Mouse (Mus musculus) macrophage (primary cell): ENCODE results near the gene Ube2l3. TPM values are rescaled to one million over a fixed set of nuclear protein-coding genes. Genes with fewer than 3 reads are reported as not detected.

Experiments
- H3K27ac ChIP-seq: fragments of 350-480 bp; formaldehyde crosslinking; 2 replicates; pipeline ENCODE4 v1.9.0; 2021
- H3K36me3 ChIP-seq: fragments of 350-480 bp; formaldehyde crosslinking; 2 replicates; pipeline ENCODE4 v1.9.0; 2021; ENCODE audit errors: inconsistent target
- H3K4me3 ChIP-seq: fragments of 350-480 bp; formaldehyde crosslinking; 2 replicates; pipeline ENCODE4 v1.9.0; 2021; ENCODE audit errors: inconsistent target
- H3K79me2 ChIP-seq: fragments of 350-480 bp; formaldehyde crosslinking; 2 replicates; pipeline ENCODE4 v1.9.0; 2021; ENCODE audit errors: inconsistent target
- WGBS: methylation state at CpG from one replicate; pipeline ENCODE4 v1.1.7; 2026; ENCODE audit warnings: inconsistent platforms; ENCODE audit not compliant: missing documents; 5-methylcytosine and 5-hydroxymethylcytosine counted together
- polyA plus RNA-seq: library from polyadenylated mRNA; stranded (reverse); fragments of 250-400 nt; gene quantifications from 3 replicates; pipeline ENCODE4 v1.2.4, GENCODE M21; 2018; ENCODE audit warnings: inconsistent platforms

Ube2l3 gene
- polyA plus RNA-seq, 1 experiment from 2014 or later = 529 TPM

- Histone ChIP-seq H3K27ac (no peak within 1 kb of the TSS), H3K79me2 (no peaks in the 10 kb centered on the region), H3K36me3 (no peaks in the 10 kb centered on the region), H3K4me3 (peak within 1 kb of the TSS; percentile 44)
- WGBS = under 1% methylated on average over 34 of the region's 34 CpGs
Observed at GRCm38 (mm10) chr16:17146772-17147235, 55.6 kb downstream of the Ube2l3 start, which contains the start of gene Ccdc116. Ccdc116 (minus strand) TSS chr16:17147229.

GRCm38 (mm10) chr16:17144339-17144738, 58.1 kb downstream of the Ube2l3 start, which contains the start of gene Ydjc:
Ydjc (plus strand) TSS chr16:17144621.
- H3K36me3 ChIP-seq = no peaks in the 10 kb centered on the region
- no peaks in the 10 kb centered on the region for H3K79me2 ChIP-seq
- 48% methylated on average over 7 of the region's 7 CpGs for WGBS
- H3K27ac ChIP-seq = no peak within 1 kb of the TSS
- no peak within 1 kb of the TSS for H3K4me3 ChIP-seq

GRCm38 (mm10) chr16:17137355-17137754, 65.1 kb downstream of the Ube2l3 start:
- H3K36me3 ChIP-seq = no peaks in the 10 kb centered on the region
- 89% methylated on average over 15 of the region's 15 CpGs for WGBS

GRCm38 (mm10) chr16:17132906-17133200, 69.6 kb downstream of the Ube2l3 start:
- Histone ChIP-seq H3K79me2 (peaks cover 18% of the 10 kb centered on the region), H3K4me3 (peak overlapping the region; percentile 30), H3K36me3 (no peaks in the 10 kb centered on the region), H3K27ac (peak overlapping the region; percentile 69)
- WGBS = 74% methylated on average over 7 of the region's 7 CpGs

More at GRCm38 (mm10) chr16:17137355-17137754, 65.1 kb downstream of the Ube2l3 start:
- Histone ChIP-seq H3K79me2 (no peaks in the 10 kb centered on the region), H3K4me3 (no peak overlapping the region), H3K27ac (no peak overlapping the region)

GRCm38 (mm10) chr16:17132089-17132905, 70.2 kb downstream of the Ube2l3 start, which contains the start of gene Sdf2l1:
Sdf2l1 (minus strand) TSS chr16:17132383.
- Histone ChIP-seq H3K36me3 (no peaks in the 10 kb centered on the region), H3K27ac (peak within 1 kb of the TSS; percentile 69), H3K4me3 (peak within 1 kb of the TSS; percentile 96), H3K79me2 (peaks cover 18% of the 10 kb centered on the region)
- WGBS = under 1% methylated on average over 43 of the region's 47 CpGs

GRCm38 (mm10) chr16:17131191-17132088, 71.0 kb downstream of the Ube2l3 start:
- Histone ChIP-seq H3K79me2 (peaks cover 18% of the 10 kb centered on the region), H3K36me3 (no peaks in the 10 kb centered on the region), H3K27ac (peak overlapping the region; percentile 67), H3K4me3 (peak overlapping the region; percentile 96)
- WGBS = 1% methylated on average over 40 of the region's 43 CpGs

- H3K27ac ChIP-seq = no peak overlapping the region
- H3K36me3 ChIP-seq = no peaks in the 10 kb centered on the region
- H3K4me3 ChIP-seq = no peak overlapping the region
- 91% methylated on average over 1 of the region's 1 CpGs for WGBS
- H3K79me2 ChIP-seq = peaks cover 18% of the 10 kb centered on the region
Observed at GRCm38 (mm10) chr16:17127292-17127691, 75.2 kb downstream of the Ube2l3 start.

- no peaks in the 10 kb centered on the region for H3K36me3 ChIP-seq
- peak within 1 kb of the TSS; percentile 17; the same call in 1 of the 2 replicates for H3K27ac ChIP-seq
- 2% methylated on average over 25 of the region's 25 CpGs for WGBS
- H3K4me3 ChIP-seq = peak within 1 kb of the TSS; percentile 55
- no peaks in the 10 kb centered on the region for H3K79me2 ChIP-seq
Observed at GRCm38 (mm10) chr16:17124871-17125520, 77.5 kb downstream of the Ube2l3 start, which contains the start of gene 2610318N02Rik. 2610318N02Rik (minus strand) TSS chr16:17125167.

- no peaks in the 10 kb centered on the region for H3K36me3 ChIP-seq
- 33% methylated on average over 22 of the region's 22 CpGs for WGBS
- H3K27ac ChIP-seq = peak overlapping the region; percentile 17; the same call in 1 of the 2 replicates
- peak overlapping the region; percentile 55 for H3K4me3 ChIP-seq
- no peaks in the 10 kb centered on the region for H3K79me2 ChIP-seq
Observed at GRCm38 (mm10) chr16:17124119-17124870, 78.2 kb downstream of the Ube2l3 start.

GRCm38 (mm10) chr16:17121569-17121968, 80.9 kb downstream of the Ube2l3 start:
- H3K27ac ChIP-seq = no peak overlapping the region
- H3K36me3 ChIP-seq = no peaks in the 10 kb centered on the region
- no peaks in the 10 kb centered on the region for H3K79me2 ChIP-seq
- 96% methylated on average over 13 of the region's 14 CpGs for WGBS
- no peak overlapping the region for H3K4me3 ChIP-seq

GRCm38 (mm10) chr16:17117309-17117799, 85.1 kb downstream of the Ube2l3 start:
- Histone ChIP-seq H3K79me2 (no peaks in the 10 kb centered on the region), H3K4me3 (no peak overlapping the region), H3K27ac (no peak overlapping the region), H3K36me3 (no peaks in the 10 kb centered on the region)
- WGBS = 93% methylated on average over 5 of the region's 5 CpGs

GRCm38 (mm10) chr16:17110771-17111743, 91.4 kb downstream of the Ube2l3 start, which contains the start of gene Ppil2:
Ppil2 (minus strand) TSS chr16:17111257.
- H3K36me3 ChIP-seq = peaks cover 22% of the 10 kb centered on the region; the same call in 1 of the 2 replicates
- H3K79me2 ChIP-seq = peaks cover 48% of the 10 kb centered on the region
- H3K27ac ChIP-seq = peak within 1 kb of the TSS; percentile 79
- 2% methylated on average over 36 of the region's 38 CpGs for WGBS
- H3K4me3 ChIP-seq = peak within 1 kb of the TSS; percentile 99
